Mouse (Mus musculus): ENCODE data around the gene Dynlt1a.
"Not testable (repeated sequence)": the region's sequence is repeated elsewhere in the genome, so short reads cannot be mapped to it uniquely, and the experiment has no call there.

DNA sequence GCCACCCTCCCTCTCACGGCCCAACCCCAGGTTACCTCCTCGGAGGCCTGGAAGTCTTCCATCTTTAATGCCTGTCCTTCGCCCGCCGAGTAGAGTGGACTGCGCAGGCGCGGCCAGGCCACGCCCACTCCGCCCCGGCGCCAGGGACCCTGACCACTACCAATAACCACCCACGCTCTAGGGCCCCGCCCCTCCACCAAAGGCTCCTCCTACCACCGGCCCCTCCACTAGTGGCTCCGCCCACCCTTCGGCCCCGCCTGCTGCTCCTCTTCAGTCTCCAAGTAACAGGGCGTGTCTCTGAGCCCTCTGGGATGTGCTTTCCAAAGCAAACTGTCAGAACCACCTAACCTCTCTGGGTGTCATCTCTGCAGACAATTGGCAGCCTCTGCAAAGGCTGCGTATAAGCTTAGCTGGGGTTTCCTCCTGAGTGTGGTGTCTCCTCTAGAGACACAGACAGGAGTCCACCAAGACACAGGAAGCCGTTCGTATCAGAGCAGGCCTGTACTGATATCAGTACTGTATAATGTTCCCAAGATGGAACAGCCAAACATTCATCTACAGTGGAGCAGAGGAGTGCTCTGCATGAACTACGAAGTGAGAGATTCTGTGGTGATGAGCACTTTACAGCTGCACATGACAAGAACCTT lies at the start of gene Dynlt1a:
- TF ChIP-seq POLR2A (IDR thresholded peaks at IDR 0.05; ENCODE audit: low read depth, low read length); CTCF (IDR thresholded peaks at IDR 0.05; ENCODE audit: borderline replicate concordance, insufficient read depth, low read length): not testable (repeated sequence)

Measured in embryonic fibroblast, embryonic 13.5 days (primary cell).